Mouse (Mus musculus) adrenal gland, postnatal 36 days (tissue): Measurements from ENCODE around the gene Fzd5. TPM values are rescaled to one million over a fixed set of nuclear protein-coding genes. Genes with fewer than 3 reads are reported as not detected.

Source experiments
- DNase-seq, 2 experiments: peaks; one replicate each; pipeline ENCODE4 v3.0.0; 2021; ENCODE audit warnings: mixed read lengths in 1 of 2
- total RNA-seq, 2 experiments: library from RNA; stranded (reverse); gene quantifications; 2 replicates each; pipeline ENCODE4 v1.2.3; 2021

Gene Fzd5
- total RNA-seq, 2 experiments from 2014 or later: 15.5 to 21.0 TPM

DNA sequence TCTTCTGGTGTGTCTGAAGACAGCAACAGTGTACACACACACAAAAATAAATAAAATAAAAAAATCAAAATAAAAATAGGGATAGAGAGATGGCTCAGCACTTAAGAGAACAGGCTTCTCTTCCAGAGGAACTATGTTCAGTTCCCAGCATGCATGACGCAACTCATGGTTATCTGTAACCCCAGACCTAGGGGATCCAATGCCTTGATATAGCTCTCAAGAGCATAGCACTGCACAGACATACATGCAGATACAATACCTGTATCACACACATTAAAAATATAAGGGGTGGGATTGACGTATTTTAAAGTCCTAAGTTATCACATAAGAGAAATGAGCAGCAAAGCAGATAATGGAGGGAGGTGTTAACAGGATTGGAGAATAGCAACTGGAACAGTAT, 53.1 kb downstream of the Fzd5 start:
- DNase-seq: no peak

DNA sequence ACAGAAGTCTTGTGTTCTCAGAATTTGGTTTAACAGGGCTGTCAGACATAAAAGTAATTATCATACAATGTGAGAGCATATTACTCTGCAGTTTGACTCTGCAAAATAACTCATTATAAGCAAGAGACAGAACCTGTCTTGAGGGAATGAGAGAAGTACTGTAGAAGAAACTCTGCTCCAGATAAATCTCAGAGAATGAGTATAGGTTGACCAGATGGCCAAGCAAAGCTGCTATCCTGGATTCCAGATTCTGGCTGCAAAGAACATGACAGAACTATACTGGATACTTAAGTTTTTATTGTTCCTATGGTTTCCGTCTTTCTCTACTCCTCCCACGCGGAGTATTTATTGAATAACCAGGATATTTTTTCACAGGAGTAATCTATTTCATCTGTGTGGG, 54.5 kb downstream of the Fzd5 start:
- DNase-seq: no peak

DNA sequence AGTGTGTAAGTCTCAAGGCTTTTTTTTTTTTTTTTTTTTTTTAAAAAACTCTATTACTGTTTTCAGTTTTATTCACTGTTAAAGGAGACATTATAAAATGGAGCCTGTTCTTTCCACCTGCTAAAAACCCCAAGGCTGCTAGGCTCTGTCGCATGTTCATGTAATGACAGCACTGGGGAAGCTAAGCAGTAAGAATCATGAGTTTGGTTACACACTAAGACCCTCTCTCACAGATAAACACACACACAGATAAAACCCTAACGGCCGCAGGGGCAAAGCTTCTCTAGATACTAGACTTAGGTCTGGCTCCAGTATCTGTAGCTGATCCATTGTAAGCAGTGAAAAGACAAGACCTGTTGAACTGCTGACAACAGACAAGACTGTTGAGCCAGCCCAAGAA, 56.1 kb downstream of the Fzd5 start:
- no peak for DNase-seq

Other genes starting within 250 kb of the Fzd5 start
- 10 to 100 TPM; 44.7 to 46.0 TPM for gene Creb1, start 205.1 kb downstream of the Fzd5 start, total RNA-seq
- gene Mettl21a, start 120.5 kb downstream of the Fzd5 start, total RNA-seq: 10 to 100 TPM; 11.9 to 19.8 TPM
- 10 to 100 TPM; 15.2 to 18.9 TPM for gene Ccnyl1, start 47.3 kb downstream of the Fzd5 start, total RNA-seq
- 10 to 100 TPM; 15.1 to 26.7 TPM for gene Plekhm3, start 219.1 kb upstream of the Fzd5 start, total RNA-seq